Mouse (Mus musculus) lung, postnatal 0 days (tissue): ENCODE results near the gene Atp5h. TPM values are rescaled to one million over a fixed set of nuclear protein-coding genes. Genes with fewer than 3 reads are reported as not detected.

Experiments
- ATAC-seq: fragments of 200-750 bp; cut with Nextera tagmentation; 2 replicates; pipeline ENCODE4 v1.8.0; 2017; ENCODE audit warnings: moderate library complexity
- DNase-seq: peaks from one replicate; pipeline ENCODE4 v3.0.0-alpha.2; 2016; ENCODE audit warnings: low spot score
- H3K27ac ChIP-seq: fragments of 300-500 bp; sonication (generic); 2 replicates; pipeline ENCODE4 v1.5.1; 2014; ENCODE audit warnings: antibody characterized with exemption, mild to moderate bottlenecking, low read length, mixed read lengths
- H3K27me3 ChIP-seq: fragments of 300-500 bp; sonication (generic); replicated peaks from 2 replicates; pipeline ENCODE4 v1.6.1; 2014; ENCODE audit warnings: low read length, mixed read lengths; ENCODE audit not compliant: insufficient read depth
- H3K36me3 ChIP-seq: fragments of 300-500 bp; sonication (generic); 2 replicates; pipeline ENCODE4 v1.6.1; 2014; ENCODE audit warnings: low read length, mixed read lengths; ENCODE audit not compliant: insufficient read depth
- H3K4me1 ChIP-seq: fragments of 300-500 bp; sonication (generic); 2 replicates; pipeline ENCODE4 v1.6.1; 2014; ENCODE audit warnings: antibody characterized with exemption, low read depth, low read length, mixed read lengths; ENCODE audit not compliant: insufficient read depth
- H3K4me2 ChIP-seq: fragments of 300-500 bp; sonication (generic); replicated peaks from 2 replicates; pipeline ENCODE4 v1.6.1; 2014; ENCODE audit warnings: low read depth, mild to moderate bottlenecking, low read length, moderate library complexity, mixed read lengths
- H3K4me3 ChIP-seq: fragments of 300-500 bp; sonication (generic); 2 replicates; pipeline ENCODE4 v1.5.1; 2014; ENCODE audit warnings: low read depth, low read length
- H3K9ac ChIP-seq: fragments of 300-500 bp; sonication (generic); replicated peaks from 2 replicates; pipeline ENCODE4 v1.6.1; 2014; ENCODE audit warnings: low read depth, mild to moderate bottlenecking
- H3K9me3 ChIP-seq: fragments of 300-500 bp; sonication (generic); 2 replicates; pipeline ENCODE4 v1.6.1; 2016; ENCODE audit warnings: low read length, mixed read lengths
- CTCF ChIP-seq: IDR thresholded peaks from 2 replicates; pipeline ENCODE4 v1.5.1; 2016; ENCODE audit warnings: antibody characterized with exemption, mild to moderate bottlenecking
- EP300 ChIP-seq: IDR thresholded peaks from 2 replicates; pipeline ENCODE4 v1.6.1; 2016; ENCODE audit warnings: antibody characterized with exemption, mild to moderate bottlenecking, control low read depth
- WGBS: fragments of 180-500 bp; shearing (Covaris S2); extraction: QIAGEN DNeasy Blood & Tissue Kit; methylation state at CpG from one replicate; pipeline ENCODE4 v1.1.7; 2014; 5-methylcytosine and 5-hydroxymethylcytosine counted together
- polyA plus RNA-seq: library from polyadenylated mRNA; unstranded; fragments of >200 nt; fragmentation: Nextera tagmentation; extraction: Ambion mirVana; gene quantifications from 2 replicates; pipeline ENCODE4 v1.2.1, GENCODE M21; 2015

Atp5h gene
- polyA plus RNA-seq, 1 experiment from 2014 or later = 721 TPM

DNA sequence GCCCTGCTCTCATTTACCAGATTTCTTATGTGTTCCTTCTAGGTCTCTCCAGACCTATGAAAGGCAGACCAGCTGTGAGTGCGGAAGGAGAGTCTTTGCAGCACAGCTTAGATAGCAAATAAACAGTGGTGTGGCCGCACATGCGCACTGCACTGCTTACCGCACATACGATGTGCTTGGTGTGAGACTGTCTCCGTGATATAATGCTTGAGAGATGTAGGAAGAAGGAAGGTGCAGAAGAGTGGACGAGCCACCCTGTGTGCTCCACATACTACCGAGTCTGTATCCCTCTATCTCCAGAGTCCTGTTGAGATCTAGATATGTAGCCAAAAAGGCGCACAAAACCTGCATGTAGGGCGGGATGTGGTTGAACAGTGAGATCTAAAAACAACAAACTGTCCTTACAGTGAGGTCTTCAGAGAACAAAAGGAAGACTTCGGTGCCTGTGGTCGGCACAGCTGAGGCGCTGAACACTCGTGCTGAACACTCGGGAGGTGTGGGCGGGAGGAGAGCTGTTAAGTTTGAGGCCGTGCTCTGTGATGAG, 12.8 kb downstream of the Atp5h start:
- no peaks in the 10 kb centered on the region for H3K9me3 ChIP-seq
- no peak overlapping the region for H3K4me2 ChIP-seq
- no peak for ATAC-seq
- DNase-seq = no peak
- no peak overlapping the region for H3K9ac ChIP-seq
- H3K4me3 ChIP-seq = no peak overlapping the region
- WGBS = 90% methylated on average over 17 of the region's 17 CpGs
- no peaks in the 10 kb centered on the region for H3K27me3 ChIP-seq
- TF ChIP-seq EP300 (no peak), CTCF (no peak)
- no peak overlapping the region for H3K27ac ChIP-seq
- H3K4me1 ChIP-seq = peaks cover 4% of the 10 kb centered on the region; the same call in 1 of the 2 replicates
- H3K36me3 ChIP-seq = no peaks in the 10 kb centered on the region

DNA sequence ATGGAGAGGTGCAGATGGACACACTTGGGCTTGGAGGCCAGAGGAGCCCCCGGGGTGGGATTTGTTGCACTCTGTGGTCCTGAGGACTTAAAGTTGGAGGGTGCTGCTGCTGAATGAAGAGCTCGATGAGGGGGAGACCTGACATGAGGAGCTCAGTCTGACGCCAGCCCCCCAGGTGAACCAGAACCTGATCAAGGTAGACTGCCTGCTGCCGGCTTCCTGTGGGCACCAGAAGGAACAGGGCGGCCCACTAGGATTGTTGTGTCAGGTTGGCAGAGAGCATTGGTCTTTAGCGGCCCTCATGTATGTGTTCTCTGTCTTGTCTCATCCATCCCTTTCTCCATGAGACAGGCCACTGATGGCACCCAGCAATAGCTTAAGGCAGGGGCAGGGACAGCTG, 14.0 kb downstream of the Atp5h start:
- no peak overlapping the region for H3K27ac ChIP-seq
- H3K27me3 ChIP-seq = no peaks in the 10 kb centered on the region
- H3K36me3 ChIP-seq = no peaks in the 10 kb centered on the region
- no peaks in the 10 kb centered on the region for H3K9me3 ChIP-seq
- TF ChIP-seq CTCF = no peak
- TF ChIP-seq EP300 = no peak
- ATAC-seq = no peak
- no peak overlapping the region for H3K4me3 ChIP-seq
- 93% methylated on average over 6 of the region's 6 CpGs for WGBS
- no peak overlapping the region for H3K9ac ChIP-seq
- H3K4me1 ChIP-seq = peaks cover 4% of the 10 kb centered on the region; the same call in 1 of the 2 replicates
- no peak for DNase-seq
- no peak overlapping the region for H3K4me2 ChIP-seq

DNA sequence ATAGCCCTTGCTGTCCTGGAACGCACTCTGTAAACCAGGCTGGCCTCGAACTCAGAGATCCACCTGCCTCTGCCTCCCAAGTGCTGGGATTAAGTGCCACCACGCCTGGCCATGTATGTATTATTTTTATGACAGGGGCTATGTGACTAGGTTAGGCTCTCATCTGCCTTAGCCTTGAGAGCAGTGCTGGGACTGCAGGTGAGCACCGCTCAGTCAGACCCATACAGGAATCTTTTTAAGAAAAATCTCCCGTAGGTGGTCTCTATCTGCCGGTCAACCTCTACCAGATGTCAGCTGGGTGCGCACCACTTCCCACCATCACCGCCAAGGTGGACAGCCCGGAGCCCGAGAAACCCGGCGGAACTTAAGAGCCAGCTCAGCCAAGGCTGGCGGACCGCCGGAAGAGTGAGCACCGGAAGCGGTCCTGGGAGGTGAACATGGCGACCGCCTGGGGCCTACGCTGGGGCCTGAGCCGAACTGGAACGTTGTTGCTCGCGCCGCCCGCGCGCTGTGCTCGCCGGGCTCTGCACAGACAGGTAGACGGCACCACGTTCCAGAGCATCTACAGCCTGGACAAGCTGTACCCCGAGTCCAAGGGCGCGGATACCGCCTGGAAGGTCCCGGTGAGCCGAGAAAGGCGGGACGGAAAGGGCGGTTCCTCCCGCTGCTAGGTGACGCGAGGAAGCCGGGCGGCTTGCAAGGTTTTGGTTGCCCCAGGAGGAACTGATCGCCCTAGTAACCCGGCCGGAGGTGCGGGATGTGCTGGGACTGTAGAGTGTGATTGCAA, 16.2 kb downstream of the Atp5h start, which contains the start of gene Mrpl58:
TSS of gene Mrpl58 (plus strand) at position 415 of the 787 bp plus-strand sequence.
- Histone ChIP-seq H3K9ac (peak within 1 kb of the TSS; percentile 83), H3K27me3 (no peaks in the 10 kb centered on the region), H3K27ac (peak within 1 kb of the TSS; percentile 86), H3K36me3 (no peaks in the 10 kb centered on the region), H3K4me2 (peak within 1 kb of the TSS; percentile 77), H3K4me1 (peaks cover 4% of the 10 kb centered on the region; the same call in 1 of the 2 replicates), H3K9me3 (no peaks in the 10 kb centered on the region), H3K4me3 (peak within 1 kb of the TSS; percentile 77)
- WGBS = 2% methylated on average over 50 of the region's 50 CpGs
- peak; percentile 94 for ATAC-seq
- DNase-seq = peak; percentile 89
- TF ChIP-seq CTCF (peak; percentile 1; the same call in 1 of the 2 replicates), EP300 (no peak; the same call in 1 of the 2 replicates)

DNA sequence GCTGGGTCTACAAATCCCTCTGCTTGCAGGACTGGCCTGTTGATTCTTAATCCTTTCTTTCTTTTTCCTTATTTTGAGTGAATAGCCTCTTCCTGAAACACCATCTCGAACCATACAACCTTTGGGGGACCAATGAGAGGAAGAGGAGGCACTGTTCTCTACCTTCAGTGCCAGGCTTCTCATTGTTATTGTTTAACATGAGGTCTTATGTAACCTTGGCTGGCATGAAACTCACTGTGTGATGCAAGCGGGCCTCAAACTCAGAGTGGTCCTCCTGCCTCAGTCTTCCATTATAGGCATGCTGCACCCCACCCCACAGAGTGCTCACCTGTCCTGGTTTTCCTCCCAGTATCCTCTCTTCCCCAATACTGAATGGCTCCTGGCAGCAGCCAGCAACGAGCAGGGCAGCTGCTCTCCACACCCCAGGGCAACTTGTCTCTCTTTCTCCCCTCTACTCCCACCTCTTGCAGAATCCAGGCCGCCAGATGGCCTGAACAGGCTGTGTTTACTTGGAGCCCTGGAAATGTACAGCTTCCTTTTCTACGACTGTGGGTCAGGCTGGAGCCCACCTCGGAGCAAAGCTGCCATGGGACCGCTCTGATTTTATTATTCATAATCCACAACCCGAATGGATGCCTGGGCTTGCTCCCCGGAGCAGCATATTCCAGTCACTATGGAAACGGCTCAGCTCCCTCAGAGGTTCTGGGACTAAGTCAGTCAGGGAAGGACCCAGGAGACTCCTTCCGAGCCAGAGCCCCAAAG, 19.0 kb downstream of the Atp5h start:
- H3K27me3 ChIP-seq = no peaks in the 10 kb centered on the region
- TF ChIP-seq CTCF (no peak), EP300 (no peak)
- no peak overlapping the region for H3K9ac ChIP-seq
- no peak overlapping the region for H3K4me2 ChIP-seq
- no peaks in the 10 kb centered on the region for H3K36me3 ChIP-seq
- H3K27ac ChIP-seq = no peak overlapping the region
- ATAC-seq (no peak), DNase-seq (no peak)
- WGBS = 36% methylated on average over 11 of the region's 11 CpGs
- H3K4me3 ChIP-seq = no peak overlapping the region
- H3K4me1 ChIP-seq = peaks cover 4% of the 10 kb centered on the region; the same call in 1 of the 2 replicates
- H3K9me3 ChIP-seq = no peaks in the 10 kb centered on the region

GRCm38 (mm10) chr11:115400126-115400525, 19.6 kb downstream of the Atp5h start:
- TF ChIP-seq EP300 (no peak), CTCF (no peak)
- no peaks in the 10 kb centered on the region for H3K27me3 ChIP-seq
- no peak for ATAC-seq
- H3K9ac ChIP-seq = no peak overlapping the region
- no peak overlapping the region for H3K4me3 ChIP-seq
- H3K27ac ChIP-seq = no peak overlapping the region
- H3K4me2 ChIP-seq = no peak overlapping the region
- DNase-seq = no peak
- no peaks in the 10 kb centered on the region for H3K36me3 ChIP-seq
- WGBS = 69% methylated on average over 3 of the region's 3 CpGs
- H3K9me3 ChIP-seq = no peaks in the 10 kb centered on the region
- H3K4me1 ChIP-seq = peaks cover 4% of the 10 kb centered on the region; the same call in 1 of the 2 replicates

DNA sequence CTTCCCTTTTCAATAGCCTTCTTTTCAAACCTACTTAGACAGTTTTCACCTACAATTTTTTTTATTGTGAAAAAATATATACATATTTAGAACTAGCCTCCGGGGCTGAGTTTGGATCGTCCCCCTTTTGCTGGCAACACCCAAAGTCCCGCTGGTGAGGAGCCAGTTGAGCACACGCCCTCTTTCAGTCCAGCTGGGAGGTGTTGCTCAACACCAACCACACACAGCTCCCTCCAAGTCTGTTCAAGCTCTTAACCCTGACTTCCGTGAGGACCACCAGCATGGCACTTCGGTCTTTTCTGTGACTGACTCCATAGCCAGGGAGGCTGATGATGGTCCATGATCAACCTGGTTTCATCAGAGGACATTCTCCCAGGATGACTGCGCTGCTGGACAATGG, 21.7 kb downstream of the Atp5h start:
- DNase-seq (peak; percentile 63), ATAC-seq (peak; percentile 75)
- Histone ChIP-seq H3K9ac (no peak overlapping the region), H3K9me3 (no peaks in the 10 kb centered on the region), H3K36me3 (no peaks in the 10 kb centered on the region; the same call in 1 of the 2 replicates), H3K4me3 (no peak overlapping the region), H3K4me2 (no peak overlapping the region), H3K4me1 (no peaks in the 10 kb centered on the region), H3K27me3 (no peaks in the 10 kb centered on the region), H3K27ac (no peak overlapping the region)
- TF ChIP-seq EP300 (no peak), CTCF (no peak)
- 44% methylated on average over 7 of the region's 7 CpGs for WGBS
